Mouse (Mus musculus): ENCODE measurements around the gene Slc38a1. TPM values are rescaled to one million over a fixed set of nuclear protein-coding genes. Genes with fewer than 3 reads are reported as not detected.

Gene Slc38a1
- polyA plus RNA-seq, 1 experiment from 2014 or later: 120 TPM

GRCm38 (mm10) chr15:96678871-96679773, 36.4 kb upstream of the Slc38a1 start:
- WGBS: 64% methylated on average over 19 of the region's 19 CpGs
- Histone ChIP-seq H3K36me3 (replicated peaks) (no peaks in the 10 kb centered on the region), H3K27me3 (replicated peaks; ENCODE audit: low read depth, poor library complexity, severe bottlenecking) (peaks cover 16% of the 10 kb centered on the region; the same call in 1 of the 2 replicates), H3K27ac (replicated peaks) (no peak overlapping the region), H3K9me3 (no peaks in the 10 kb centered on the region), H3K4me1 (peaks cover 6% of the 10 kb centered on the region; the same call in 1 of the 2 replicates), H3K4me3 (no peak overlapping the region)
- no peak for DNase-seq (ENCODE audit: low spot score)

GRCm38 (mm10) chr15:96676518-96676917, 33.8 kb upstream of the Slc38a1 start:
- Histone ChIP-seq H3K4me3 (no peak overlapping the region), H3K27ac (replicated peaks) (no peak overlapping the region), H3K4me1 (0 out of 2 replicates have a peak, but pooled peaks cover 5% of the 10 kb centered on the region), H3K36me3 (replicated peaks) (no peaks in the 10 kb centered on the region), H3K27me3 (replicated peaks; ENCODE audit: low read depth, poor library complexity, severe bottlenecking) (peaks cover 16% of the 10 kb centered on the region; the same call in 1 of the 2 replicates), H3K9me3 (no peaks in the 10 kb centered on the region)
- 80% methylated on average over 10 of the region's 10 CpGs for whole genome bisulfite sequencing
- no peak for DNase-seq (ENCODE audit: low spot score)

- no peak overlapping the region for H3K4me3 ChIP-seq
- H3K27me3 ChIP-seq (replicated peaks; ENCODE audit: low read depth, poor library complexity, severe bottlenecking): peaks cover 13% of the 10 kb centered on the region; the same call in 1 of the 2 replicates
- no peak overlapping the region for H3K27ac ChIP-seq (replicated peaks)
- 83% methylated on average over 15 of the region's 15 CpGs for WGBS
- no peak for DNase-seq (ENCODE audit: low spot score)
- no peaks in the 10 kb centered on the region for H3K9me3 ChIP-seq
- H3K36me3 ChIP-seq (replicated peaks): no peaks in the 10 kb centered on the region
- H3K4me1 ChIP-seq: 0 out of 2 replicates have a peak, but pooled peaks cover 5% of the 10 kb centered on the region
Measured at GRCm38 (mm10) chr15:96675744-96676143, 33.0 kb upstream of the Slc38a1 start.

- no peak overlapping the region for H3K4me3 ChIP-seq
- 0 out of 2 replicates have a peak, but pooled peaks cover 5% of the 10 kb centered on the region for H3K4me1 ChIP-seq
- no peak overlapping the region for H3K27ac ChIP-seq (replicated peaks)
- DNase-seq (ENCODE audit: low spot score): no peak
- no peaks in the 10 kb centered on the region for H3K36me3 ChIP-seq (replicated peaks)
- H3K9me3 ChIP-seq: no peaks in the 10 kb centered on the region
- WGBS: 82% methylated on average over 11 of the region's 11 CpGs
- H3K27me3 ChIP-seq (replicated peaks; ENCODE audit: low read depth, poor library complexity, severe bottlenecking): peaks cover 6% of the 10 kb centered on the region; the same call in 1 of the 2 replicates
Measured at GRCm38 (mm10) chr15:96675055-96675454, 32.3 kb upstream of the Slc38a1 start.

GRCm38 (mm10) chr15:96674089-96674488, 31.4 kb upstream of the Slc38a1 start:
- 0 out of 2 replicates have a peak, but pooled peaks cover 5% of the 10 kb centered on the region for H3K4me1 ChIP-seq
- DNase-seq (ENCODE audit: low spot score): no peak
- no peak overlapping the region for H3K27ac ChIP-seq (replicated peaks)
- H3K9me3 ChIP-seq: no peaks in the 10 kb centered on the region
- no peak overlapping the region for H3K4me3 ChIP-seq
- H3K27me3 ChIP-seq (replicated peaks; ENCODE audit: low read depth, poor library complexity, severe bottlenecking): no peaks in the 10 kb centered on the region
- H3K36me3 ChIP-seq (replicated peaks): no peaks in the 10 kb centered on the region
- WGBS: 70% methylated on average over 1 of the region's 1 CpGs

GRCm38 (mm10) chr15:96669721-96670120, 27.0 kb upstream of the Slc38a1 start:
- no peak for DNase-seq (ENCODE audit: low spot score)
- WGBS: 88% methylated on average over 6 of the region's 6 CpGs
- H3K4me1 ChIP-seq: peaks cover 6% of the 10 kb centered on the region

GRCm38 (mm10) chr15:96666663-96667062, 23.9 kb upstream of the Slc38a1 start:
- H3K27me3 ChIP-seq (replicated peaks; ENCODE audit: low read depth, poor library complexity, severe bottlenecking): no peaks in the 10 kb centered on the region
- no peaks in the 10 kb centered on the region for H3K9me3 ChIP-seq
- peak overlapping the region; percentile 34 for H3K4me3 ChIP-seq
- no peak overlapping the region for H3K27ac ChIP-seq (replicated peaks)
- WGBS: 9% methylated on average over 7 of the region's 7 CpGs
- DNase-seq (ENCODE audit: low spot score): peak; percentile 71
- H3K4me1 ChIP-seq: peaks cover 6% of the 10 kb centered on the region
- no peaks in the 10 kb centered on the region for H3K36me3 ChIP-seq (replicated peaks)

More at GRCm38 (mm10) chr15:96669721-96670120, 27.0 kb upstream of the Slc38a1 start:
- Histone ChIP-seq H3K9me3 (no peaks in the 10 kb centered on the region), H3K27ac (replicated peaks) (no peak overlapping the region), H3K4me3 (no peak overlapping the region), H3K27me3 (replicated peaks; ENCODE audit: low read depth, poor library complexity, severe bottlenecking) (no peaks in the 10 kb centered on the region), H3K36me3 (replicated peaks) (no peaks in the 10 kb centered on the region)

- WGBS: 13% methylated on average over 3 of the region's 3 CpGs
- Histone ChIP-seq H3K4me3 (no peak overlapping the region), H3K36me3 (replicated peaks) (no peaks in the 10 kb centered on the region), H3K27ac (replicated peaks) (no peak overlapping the region), H3K27me3 (replicated peaks; ENCODE audit: low read depth, poor library complexity, severe bottlenecking) (no peaks in the 10 kb centered on the region), H3K9me3 (no peaks in the 10 kb centered on the region), H3K4me1 (peaks cover 6% of the 10 kb centered on the region)
- peak; percentile 68 for DNase-seq (ENCODE audit: low spot score)
Measured at GRCm38 (mm10) chr15:96665889-96666288, 23.2 kb upstream of the Slc38a1 start.

- no peaks in the 10 kb centered on the region for H3K36me3 ChIP-seq (replicated peaks)
- no peaks in the 10 kb centered on the region for H3K27me3 ChIP-seq (replicated peaks; ENCODE audit: low read depth, poor library complexity, severe bottlenecking)
- 60% methylated on average over 13 of the region's 13 CpGs for WGBS
- no peaks in the 10 kb centered on the region for H3K9me3 ChIP-seq
- no peak for DNase-seq (ENCODE audit: low spot score)
- no peak overlapping the region for H3K27ac ChIP-seq (replicated peaks)
- no peak overlapping the region for H3K4me3 ChIP-seq
- peaks cover 22% of the 10 kb centered on the region for H3K4me1 ChIP-seq
Measured at GRCm38 (mm10) chr15:96660590-96661141, 18.0 kb upstream of the Slc38a1 start.

DNA sequence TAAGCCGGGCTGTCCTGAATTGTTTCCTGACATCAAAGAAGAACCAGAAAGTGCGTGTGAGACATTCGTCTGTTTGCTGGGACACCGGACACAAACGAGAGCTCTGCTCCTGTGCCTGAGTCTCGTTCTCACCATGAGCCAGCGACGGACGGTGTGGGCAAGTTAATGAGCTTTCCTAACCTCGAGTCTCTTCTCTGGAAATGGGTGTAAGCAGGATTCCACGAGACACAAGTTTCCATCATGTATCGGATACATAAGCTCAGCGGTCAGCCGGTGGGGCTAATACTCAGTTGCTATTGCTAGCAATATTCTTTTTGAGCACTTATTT, 15.5 kb upstream of the Slc38a1 start:
- DNase-seq (ENCODE audit: low spot score): no peak
- peaks cover 29% of the 10 kb centered on the region for H3K4me1 ChIP-seq
- H3K27ac ChIP-seq (replicated peaks): no peak overlapping the region
- H3K36me3 ChIP-seq (replicated peaks): no peaks in the 10 kb centered on the region
- H3K4me3 ChIP-seq: no peak overlapping the region
- 76% methylated on average over 14 of the region's 14 CpGs for WGBS
- no peaks in the 10 kb centered on the region for H3K27me3 ChIP-seq (replicated peaks; ENCODE audit: low read depth, poor library complexity, severe bottlenecking)
- H3K9me3 ChIP-seq: no peaks in the 10 kb centered on the region

DNA sequence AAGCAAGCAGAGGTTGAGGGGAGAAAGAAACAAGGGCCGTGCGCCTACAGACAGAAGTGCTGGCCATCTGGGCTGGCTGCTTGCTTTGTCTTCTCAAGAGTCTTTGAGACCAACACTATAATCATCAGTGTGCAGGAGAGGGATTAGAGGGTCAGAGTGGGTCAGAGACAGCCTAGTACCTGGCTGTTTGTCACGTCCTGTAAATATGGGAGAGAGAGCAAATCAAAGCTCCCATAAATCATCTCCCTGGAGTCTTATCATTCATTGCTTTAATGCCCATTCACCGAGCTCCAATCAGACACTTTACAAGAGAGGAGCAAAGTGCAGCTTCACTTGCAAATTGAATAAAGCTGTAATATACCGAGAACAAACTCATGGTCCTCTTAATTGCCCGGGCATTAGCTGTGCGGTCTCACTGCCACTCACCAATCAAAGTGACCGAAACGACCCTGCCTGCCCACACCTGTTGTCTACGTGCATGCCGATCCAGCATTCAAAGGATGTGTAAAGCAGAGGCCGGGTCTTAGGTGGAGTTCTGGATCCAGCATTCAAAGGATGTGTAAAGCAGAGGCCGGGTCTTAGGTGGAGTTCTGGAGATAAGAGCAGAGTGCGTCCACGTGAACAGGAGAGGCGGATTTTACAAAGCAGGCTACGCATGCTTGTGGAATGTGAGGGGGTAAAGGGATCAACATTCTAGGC, 15.0 kb upstream of the Slc38a1 start:
- Histone ChIP-seq H3K27ac (replicated peaks) (no peak overlapping the region), H3K36me3 (replicated peaks) (no peaks in the 10 kb centered on the region), H3K4me3 (no peak overlapping the region), H3K9me3 (no peaks in the 10 kb centered on the region), H3K27me3 (replicated peaks; ENCODE audit: low read depth, poor library complexity, severe bottlenecking) (no peaks in the 10 kb centered on the region), H3K4me1 (peaks cover 29% of the 10 kb centered on the region)
- WGBS: 74% methylated on average over 17 of the region's 17 CpGs
- no peak for DNase-seq (ENCODE audit: low spot score)

- Histone ChIP-seq H3K36me3 (replicated peaks) (no peaks in the 10 kb centered on the region), H3K4me3 (no peak overlapping the region), H3K27me3 (replicated peaks; ENCODE audit: low read depth, poor library complexity, severe bottlenecking) (no peaks in the 10 kb centered on the region), H3K9me3 (no peaks in the 10 kb centered on the region), H3K4me1 (peaks cover 25% of the 10 kb centered on the region), H3K27ac (replicated peaks) (no peak overlapping the region)
- WGBS: 93% methylated on average over 14 of the region's 14 CpGs
- DNase-seq (ENCODE audit: low spot score): no peak
Measured at GRCm38 (mm10) chr15:96655514-96655913, 12.8 kb upstream of the Slc38a1 start.
